Mouse (Mus musculus) urinary bladder, postnatal 10 days (tissue): Measurements from ENCODE around the gene Cfap300.

Experiments
- DNase-seq: peaks from one replicate; pipeline ENCODE4 v3.0.0; 2022; ENCODE audit warnings: low spot score

Gene Cfap300

DNA sequence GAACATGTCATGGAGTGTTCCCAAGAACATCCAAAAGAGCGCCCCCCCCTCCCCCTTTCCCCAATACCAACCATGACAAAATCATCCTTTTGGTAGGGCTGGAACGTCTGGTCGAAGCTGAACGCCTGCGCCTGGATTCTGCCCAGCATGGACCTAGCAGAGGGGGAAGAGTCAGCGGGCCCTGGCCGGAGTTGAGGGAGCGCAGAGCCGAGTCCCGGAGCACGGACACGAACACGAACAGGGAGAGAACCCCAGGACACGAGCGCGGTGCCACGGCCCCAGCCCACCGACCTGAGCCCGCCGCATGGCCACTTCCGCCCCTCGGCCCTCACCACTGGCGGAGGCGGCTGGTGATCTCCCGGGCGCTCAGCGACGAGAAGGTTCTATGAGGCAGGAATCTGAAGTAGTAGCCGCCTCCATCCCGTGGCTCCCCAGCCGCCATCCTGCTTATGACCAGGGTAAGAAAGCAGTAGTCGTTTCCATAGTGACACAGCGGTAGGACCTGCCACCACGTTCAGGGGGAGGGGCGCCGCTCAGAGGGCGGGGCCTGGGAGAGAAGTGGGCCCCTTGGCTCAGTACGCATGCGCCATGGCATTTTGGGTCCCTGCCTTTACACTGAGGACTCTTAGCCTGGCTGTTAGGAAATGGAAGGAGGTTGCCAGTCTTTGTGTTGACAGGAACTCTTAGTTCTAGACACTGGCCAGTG is at the start of gene Cfap300:
TSS of gene Cfap300 (minus strand) at position 486 of the 706 bp plus-strand sequence.
- DNase-seq, result peak; percentile 79

- no peak for DNase-seq
Observed at GRCm38 (mm10) chr9:8078882-8079281, 36.3 kb upstream of the Cfap300 start.

DNA sequence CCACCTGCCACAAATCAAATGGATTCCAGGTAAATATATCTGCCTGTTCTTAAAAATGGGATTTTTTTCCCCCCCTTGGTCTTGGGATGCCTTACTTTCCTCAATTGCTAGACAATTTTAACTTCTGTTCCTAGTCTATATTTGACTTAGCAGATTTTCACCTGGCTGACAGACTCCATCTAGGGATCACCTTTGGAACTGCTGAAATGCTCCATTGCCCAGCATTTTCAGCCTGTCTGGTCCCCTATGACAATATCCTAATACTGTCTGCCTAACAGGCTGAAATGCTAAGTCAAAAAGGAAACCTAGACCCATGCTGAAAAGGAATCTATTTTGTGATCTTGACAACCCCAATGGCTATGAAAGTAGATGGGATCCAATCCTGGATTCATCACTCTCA is 31.7 kb upstream of the Cfap300 start:
- DNase-seq, result no peak

DNA sequence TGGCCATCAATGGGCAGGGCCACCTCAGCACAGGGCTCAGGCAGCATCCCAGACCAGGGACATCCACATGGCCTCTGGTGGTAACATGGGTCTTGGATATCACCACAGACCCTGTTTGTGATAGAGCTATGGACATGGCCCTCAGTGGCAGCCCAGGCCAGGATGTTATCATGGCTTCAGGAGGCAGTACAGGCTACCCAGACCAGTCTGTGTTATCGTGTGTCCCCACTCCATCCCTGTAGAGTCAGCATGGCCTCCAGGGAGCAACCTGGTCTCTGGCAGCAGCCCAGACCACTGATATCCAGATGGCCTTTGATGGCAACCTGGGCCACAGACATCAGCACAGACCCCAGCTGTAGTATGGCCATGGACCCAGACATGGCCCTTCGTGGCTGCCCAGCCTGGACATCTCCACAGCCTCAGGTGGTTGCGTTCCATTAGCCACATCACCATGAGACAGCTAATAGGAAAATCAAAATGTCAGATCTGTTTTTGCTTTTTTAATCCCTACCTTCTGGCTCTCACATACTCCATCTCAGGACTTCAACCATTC is 30.7 kb upstream of the Cfap300 start:
- DNase-seq, result no peak

DNA sequence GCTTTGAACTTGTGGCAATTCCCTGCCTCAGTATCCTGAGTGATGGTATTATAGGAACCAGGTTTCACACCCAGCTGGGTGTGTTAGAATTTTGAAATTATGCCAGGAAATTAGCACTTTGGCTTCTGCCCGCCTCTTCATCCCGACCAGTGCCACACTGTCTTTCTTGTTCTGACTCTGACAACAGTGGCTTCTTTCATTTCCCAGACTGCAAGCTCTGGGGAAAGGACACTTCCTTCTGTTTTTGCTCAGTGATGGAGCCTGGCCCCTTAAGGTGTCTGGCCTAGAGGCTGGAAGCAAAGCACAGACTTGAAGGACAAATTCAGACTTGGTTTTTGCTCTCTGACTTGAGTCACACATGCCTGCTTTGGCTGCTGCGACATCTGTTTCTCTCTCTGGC is 17.0 kb upstream of the Cfap300 start:
- DNase-seq, result no peak

GRCm38 (mm10) chr9:8054831-8055230 is 12.2 kb upstream of the Cfap300 start:
- DNase-seq, result no peak

DNA sequence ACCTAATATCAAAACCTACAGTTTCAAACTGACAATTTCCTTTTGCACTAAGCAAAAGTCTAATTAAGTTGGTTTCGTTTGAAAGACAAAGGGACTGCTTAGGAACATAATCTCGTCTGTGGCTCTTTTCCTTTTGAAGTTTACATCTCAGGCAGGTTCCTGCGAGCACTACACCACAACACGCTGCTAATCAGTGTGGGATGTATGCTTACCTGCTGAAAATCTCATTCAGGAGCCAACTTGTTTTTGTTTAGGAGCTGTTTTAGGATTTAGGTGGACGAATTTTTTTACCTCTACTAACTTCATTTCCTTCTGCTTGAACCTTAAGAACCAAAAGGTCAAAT is 393 bp upstream of the Cfap300 start:
- DNase-seq, result no peak

- no peak for DNase-seq
Observed at GRCm38 (mm10) chr9:8035546-8035945, 7.1 kb downstream of the Cfap300 start.

DNA sequence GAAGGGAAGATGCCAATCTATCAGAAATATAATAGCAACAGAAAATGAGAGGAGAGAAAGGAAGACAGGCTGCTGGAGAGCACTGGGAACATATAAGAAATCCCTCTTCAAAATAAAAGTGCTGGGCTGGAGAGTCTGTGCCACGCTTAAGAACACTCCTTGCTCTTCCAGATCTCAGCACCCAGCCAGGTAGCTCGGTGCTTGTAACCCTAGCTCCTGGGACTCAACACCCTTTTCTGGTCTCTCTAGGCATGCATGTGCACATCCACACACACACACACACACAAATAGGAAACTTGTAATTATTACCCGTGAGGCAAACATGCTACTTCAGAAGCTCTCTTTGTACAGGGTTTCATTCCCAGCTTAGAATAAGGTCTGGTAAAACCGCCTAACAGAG is 7.5 kb downstream of the Cfap300 start:
- DNase-seq, result no peak

- no peak for DNase-seq
Observed at GRCm38 (mm10) chr9:8034143-8034542, 8.5 kb downstream of the Cfap300 start.

GRCm38 (mm10) chr9:8032847-8033246 is 9.8 kb downstream of the Cfap300 start:
- DNase-seq, result no peak

DNA sequence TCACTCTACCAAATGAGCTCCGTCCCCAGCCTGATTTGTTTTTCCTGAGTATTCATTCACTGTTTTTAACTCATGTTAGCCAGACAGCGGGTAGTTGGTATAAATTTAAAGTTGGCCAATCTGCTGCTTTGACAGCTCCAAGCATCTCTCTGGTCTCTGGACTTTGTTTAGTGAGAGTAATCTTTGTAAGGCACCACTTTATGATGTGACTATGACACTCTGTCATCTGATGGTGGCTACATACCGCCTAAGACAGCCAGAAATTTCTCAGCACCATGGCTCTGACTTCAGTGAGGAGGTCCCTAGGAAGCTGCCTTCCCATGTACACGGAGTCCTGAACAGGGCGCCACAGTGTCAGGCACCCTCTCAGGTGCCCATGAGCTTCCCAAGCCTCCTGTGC is 24.0 kb downstream of the Cfap300 start:
- DNase-seq, result no peak

GRCm38 (mm10) chr9:8017253-8017913 is 25.2 kb downstream of the Cfap300 start:
- no peak for DNase-seq

- DNase-seq, result peak; percentile 70
Observed at GRCm38 (mm10) chr9:8004370-8004991, 38.1 kb downstream of the Cfap300 start, which contains the start of gene Yap1. Gene Yap1 (minus strand): TSS chr9:8004596.

- DNase-seq, result no peak
Observed at GRCm38 (mm10) chr9:8003301-8004271, 39.0 kb downstream of the Cfap300 start.

GRCm38 (mm10) chr9:8002806-8003205 is 39.8 kb downstream of the Cfap300 start:
- DNase-seq, result no peak

GRCm38 (mm10) chr9:8001352-8001751 is 41.3 kb downstream of the Cfap300 start:
- no peak for DNase-seq

DNA sequence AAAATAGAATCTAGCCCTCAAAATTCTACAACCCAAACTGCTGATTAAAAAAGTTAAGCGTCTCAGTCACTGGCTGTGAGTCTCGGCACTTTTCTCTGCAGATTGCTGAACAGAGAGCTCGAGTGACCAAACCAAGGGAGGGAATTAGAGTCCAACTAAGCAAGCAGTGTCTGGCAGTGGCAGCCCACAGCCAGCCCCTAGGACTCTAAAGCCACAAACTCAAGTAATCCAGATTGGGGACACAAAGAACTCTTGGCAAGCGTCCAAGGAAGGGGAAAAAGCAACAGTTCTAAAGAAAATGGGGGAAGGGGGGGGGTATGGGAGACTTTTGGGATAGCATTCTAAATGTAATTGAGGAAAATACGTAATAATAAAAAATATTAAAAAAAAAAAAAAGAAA is 48.3 kb downstream of the Cfap300 start:
- DNase-seq, result no peak

DNA sequence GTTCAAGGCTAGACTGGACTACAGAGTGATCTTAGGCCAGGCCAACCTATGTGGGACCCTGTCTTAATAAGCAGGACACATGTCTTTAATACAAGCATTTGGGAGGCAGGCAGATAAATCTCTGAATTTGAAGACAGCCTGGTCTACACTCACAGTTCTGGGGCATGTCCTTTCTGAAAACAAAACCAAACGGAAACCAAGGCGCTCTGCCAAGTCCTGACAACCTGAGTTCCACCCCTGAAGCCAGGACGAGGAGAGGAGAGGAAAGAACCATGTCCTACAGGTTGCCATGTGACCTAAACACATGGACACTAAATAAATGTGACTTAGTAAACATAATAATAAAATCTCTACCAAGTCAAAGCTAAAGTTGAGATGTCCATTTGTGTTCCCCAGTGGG is 50.0 kb downstream of the Cfap300 start:
- no peak for DNase-seq

GRCm38 (mm10) chr9:7990897-7991296 is 51.7 kb downstream of the Cfap300 start:
- DNase-seq, result no peak

DNA sequence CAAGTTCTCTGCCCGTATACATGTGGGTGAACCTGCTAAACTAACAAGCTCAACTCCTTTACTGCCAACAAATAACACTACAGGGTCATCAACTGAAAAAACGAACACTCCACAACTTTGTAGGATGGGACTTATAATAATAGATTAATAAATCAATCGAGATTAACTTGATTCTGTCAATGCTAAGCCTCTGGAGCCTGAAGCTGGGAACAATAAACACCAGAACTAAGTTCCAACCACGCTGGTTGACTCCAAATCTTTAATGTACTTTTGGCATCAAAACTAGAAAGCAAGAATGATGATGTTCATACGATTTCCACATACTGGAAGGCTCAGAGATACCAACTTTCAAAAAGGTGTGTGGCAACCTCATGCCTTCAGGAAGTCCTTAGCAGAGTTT is 55.5 kb downstream of the Cfap300 start:
- DNase-seq, result no peak

DNA sequence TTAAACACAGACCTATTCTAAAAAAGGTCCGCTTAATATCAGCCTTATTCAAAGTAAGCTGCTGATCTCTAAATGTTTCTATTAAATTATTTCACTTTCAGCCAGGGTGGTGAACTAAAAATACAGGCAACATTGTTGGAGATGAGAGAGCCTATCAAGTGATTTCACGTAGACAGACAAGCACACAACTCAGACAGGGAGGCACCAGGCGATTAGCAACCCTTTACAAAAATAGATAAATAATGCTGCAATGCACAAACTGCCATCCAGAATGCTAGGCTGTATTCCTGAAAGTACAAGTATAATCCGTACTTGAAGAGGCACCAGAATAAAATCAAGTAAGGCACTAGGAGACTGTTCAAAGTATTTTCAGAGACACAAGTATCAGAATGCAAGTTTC is 58.3 kb downstream of the Cfap300 start:
- DNase-seq, result no peak
